Mouse (Mus musculus) heart, adult 2 months (tissue): ENCODE measurements around the gene Ola1.
A peak's percentile ranks its signal among the peaks of the same experiment; 100 is the strongest.

Source experiments
- CTCF ChIP-seq: fragments of 200-600 bp; IDR thresholded peaks from 2 replicates; pipeline ENCODE4 v1.8.1; 2022; ENCODE audit warnings: antibody characterized with exemption, mild to moderate bottlenecking, moderate library complexity
- EP300 ChIP-seq: fragments of 200-500 bp; IDR thresholded peaks from 2 replicates; pipeline ENCODE4 v1.6.1; 2011; ENCODE audit warnings: low read depth, low read length, control low read depth; ENCODE audit not compliant: insufficient read depth
- POLR2A ChIP-seq: fragments of 200-500 bp; IDR thresholded peaks from 2 replicates; pipeline ENCODE4 v1.6.1; 2011; ENCODE audit warnings: mild to moderate bottlenecking, low read depth, low read length, control low read depth; ENCODE audit not compliant: insufficient read depth

GRCm38 (mm10) chr2:73096491-73096890 lies 122.2 kb downstream of the Ola1 start:
- TF ChIP-seq POLR2A, result no peak
- TF ChIP-seq CTCF, result peak; percentile 51
- no peak for TF ChIP-seq EP300
